Mouse (Mus musculus) stomach, embryonic 16.5 days (tissue): ENCODE results near the gene Defb22. TPM values are rescaled to one million over a fixed set of nuclear protein-coding genes. Genes with fewer than 3 reads are reported as not detected.

Source experiments
- ATAC-seq: fragments of 200-750 bp; cut with Nextera tagmentation; 2 replicates; pipeline ENCODE4 v1.8.0; 2017; ENCODE audit warnings: moderate number of reproducible peaks, moderate TSS enrichment; ENCODE audit not compliant: insufficient read depth, low FRiP score
- H3K27ac ChIP-seq: fragments of 300-500 bp; sonication (generic); 2 replicates; pipeline ENCODE4 v1.5.1; 2014; ENCODE audit warnings: low read length
- H3K27me3 ChIP-seq: fragments of 300-500 bp; sonication (generic); 2 replicates; pipeline ENCODE4 v1.6.1; 2014; ENCODE audit warnings: low read length, control low read depth, mixed read lengths; ENCODE audit not compliant: control insufficient read depth, insufficient read depth
- H3K36me3 ChIP-seq: fragments of 300-500 bp; sonication (generic); 2 replicates; pipeline ENCODE4 v1.6.1; 2014; ENCODE audit warnings: low read length; ENCODE audit not compliant: control insufficient read depth, insufficient read depth
- H3K4me1 ChIP-seq: fragments of 300-500 bp; sonication (generic); 2 replicates; pipeline ENCODE4 v1.6.1; 2014; ENCODE audit warnings: low read length, control low read depth, mixed read lengths; ENCODE audit not compliant: control insufficient read depth, insufficient read depth
- H3K4me2 ChIP-seq: fragments of 300-500 bp; sonication (generic); 2 replicates; pipeline ENCODE4 v1.6.1; 2014; ENCODE audit warnings: low read depth, low read length, mixed read lengths
- H3K4me3 ChIP-seq: fragments of 300-500 bp; sonication (generic); replicated peaks from 2 replicates; pipeline ENCODE4 v1.5.1; 2014; ENCODE audit warnings: mild to moderate bottlenecking, low read length
- H3K9ac ChIP-seq: fragments of 300-500 bp; sonication (generic); 2 replicates; pipeline ENCODE4 v1.6.1; 2014; ENCODE audit warnings: low read length
- H3K9me3 ChIP-seq: fragments of 300-500 bp; sonication (generic); replicated peaks from 2 replicates; pipeline ENCODE4 v1.6.1; 2016; ENCODE audit warnings: low read length, control low read depth; ENCODE audit not compliant: control insufficient read depth
- WGBS: fragments of 180-500 bp; shearing (Covaris S2); extraction: QIAGEN DNeasy Blood & Tissue Kit; methylation state at CpG from one replicate; pipeline ENCODE4 v1.1.7; 2014; 5-methylcytosine and 5-hydroxymethylcytosine counted together
- polyA plus RNA-seq: library from polyadenylated mRNA; unstranded; fragments of >200 nt; fragmentation: Nextera tagmentation; extraction: Ambion mirVana; gene quantifications from 2 replicates; pipeline ENCODE4 v1.2.1, GENCODE M21; 2015

Gene Defb22
- polyA plus RNA-seq, 1 experiment from 2014 or later: not detected

DNA sequence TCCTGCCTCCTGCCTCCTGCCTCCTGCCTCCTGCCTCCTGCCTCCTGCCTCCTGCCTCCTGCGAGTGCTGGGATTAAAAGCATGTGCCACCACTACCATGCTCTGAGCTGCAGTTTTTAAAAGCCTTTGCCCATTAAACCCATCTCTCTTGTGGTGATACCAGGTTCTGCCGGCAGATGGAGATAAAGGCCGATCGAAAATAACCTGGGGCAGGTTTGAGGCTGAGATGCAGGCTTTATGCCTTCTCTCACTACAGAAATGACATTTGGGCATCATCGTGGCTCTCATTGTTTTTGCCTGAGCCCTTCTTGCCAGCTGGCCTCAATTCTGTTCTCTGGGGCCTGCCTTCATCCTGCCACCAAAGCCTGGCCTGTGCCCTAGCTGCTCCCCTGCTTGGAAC, 39.7 kb downstream of the Defb22 start:
- Histone ChIP-seq H3K27me3 (no peaks in the 10 kb centered on the region), H3K4me3 (no peak overlapping the region), H3K9me3 (no peaks in the 10 kb centered on the region), H3K4me2 (no peak overlapping the region), H3K27ac (no peak overlapping the region), H3K4me1 (no peaks in the 10 kb centered on the region), H3K36me3 (no peaks in the 10 kb centered on the region), H3K9ac (no peak overlapping the region)
- 3% methylated on average over 5 of the region's 5 CpGs for WGBS
- no peak for ATAC-seq

DNA sequence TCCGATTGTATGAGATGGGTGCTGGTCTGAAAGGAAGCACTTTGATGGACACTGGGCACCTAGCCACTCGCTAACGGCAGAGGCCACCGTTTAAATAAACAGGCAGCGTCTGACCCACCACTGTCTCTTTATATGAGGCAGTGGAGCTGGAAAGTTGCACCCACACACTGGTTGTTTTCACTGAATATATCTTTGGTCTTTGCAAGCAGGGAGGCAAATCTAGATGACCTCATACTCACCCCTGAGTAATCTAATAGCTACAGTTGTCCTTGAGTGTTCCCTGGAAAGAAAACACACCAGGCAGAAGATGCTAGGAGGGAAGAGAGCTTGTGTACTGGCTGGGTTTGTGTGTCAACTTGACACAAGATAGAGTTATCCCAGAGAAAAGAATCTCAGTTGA, 42.5 kb downstream of the Defb22 start:
- Histone ChIP-seq H3K27ac (no peak overlapping the region), H3K4me2 (no peak overlapping the region), H3K4me1 (no peaks in the 10 kb centered on the region), H3K27me3 (no peaks in the 10 kb centered on the region), H3K36me3 (no peaks in the 10 kb centered on the region), H3K9ac (no peak overlapping the region), H3K9me3 (no peaks in the 10 kb centered on the region), H3K4me3 (no peak overlapping the region)
- ATAC-seq: no peak
- 18% methylated on average over 5 of the region's 5 CpGs for WGBS

DNA sequence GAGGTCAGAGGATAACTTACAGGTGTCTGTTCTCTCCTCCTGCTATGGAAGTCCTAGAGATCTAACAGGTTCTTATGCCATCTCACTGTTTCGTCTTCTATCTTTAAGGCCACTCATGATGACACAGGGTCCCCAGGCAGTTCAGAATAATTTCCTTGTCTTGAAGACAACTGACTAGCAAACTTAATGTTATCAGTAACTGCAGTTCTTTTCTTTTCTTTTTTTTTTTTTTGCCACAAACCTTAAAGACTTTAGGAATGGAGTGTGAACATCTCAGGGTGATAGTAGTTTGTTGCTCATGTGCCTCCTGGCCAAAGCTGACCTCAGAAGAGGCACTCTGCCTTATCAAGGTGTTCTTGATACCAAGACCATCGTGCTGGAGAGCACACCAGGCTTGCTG, 43.3 kb downstream of the Defb22 start:
- H3K9me3 ChIP-seq: no peaks in the 10 kb centered on the region
- H3K9ac ChIP-seq: no peak overlapping the region
- no peak for ATAC-seq
- H3K4me2 ChIP-seq: no peak overlapping the region
- no peak overlapping the region for H3K4me3 ChIP-seq
- no peaks in the 10 kb centered on the region for H3K27me3 ChIP-seq
- H3K27ac ChIP-seq: no peak overlapping the region
- no peaks in the 10 kb centered on the region for H3K4me1 ChIP-seq
- no peaks in the 10 kb centered on the region for H3K36me3 ChIP-seq
- 56% methylated on average over 2 of the region's 2 CpGs for WGBS

DNA sequence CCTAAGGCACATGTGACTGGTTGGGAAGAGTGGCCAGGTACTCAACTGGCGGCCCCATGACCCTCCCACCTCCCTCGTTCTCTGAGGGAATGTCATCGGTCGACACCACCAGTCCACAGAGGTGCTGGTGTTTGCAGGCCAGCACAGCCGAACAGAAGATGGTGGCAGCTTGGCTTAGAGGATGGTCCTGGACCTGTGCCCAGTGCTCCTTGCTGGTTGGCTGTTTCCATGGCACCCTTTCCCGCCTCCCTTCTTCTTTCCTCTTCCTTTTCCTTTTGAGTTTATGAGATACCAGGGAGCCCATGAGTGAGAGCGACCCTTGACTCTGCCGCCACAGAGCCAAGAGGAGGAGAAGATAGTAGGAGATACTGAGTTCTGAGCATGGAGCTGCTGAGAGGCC, 46.7 kb downstream of the Defb22 start:
- 82% methylated on average over 8 of the region's 8 CpGs for WGBS
- Histone ChIP-seq H3K9ac (no peak overlapping the region), H3K4me3 (no peak overlapping the region), H3K4me2 (no peak overlapping the region), H3K4me1 (no peaks in the 10 kb centered on the region), H3K27ac (no peak overlapping the region), H3K36me3 (no peaks in the 10 kb centered on the region), H3K27me3 (no peaks in the 10 kb centered on the region), H3K9me3 (no peaks in the 10 kb centered on the region)
- no peak for ATAC-seq

DNA sequence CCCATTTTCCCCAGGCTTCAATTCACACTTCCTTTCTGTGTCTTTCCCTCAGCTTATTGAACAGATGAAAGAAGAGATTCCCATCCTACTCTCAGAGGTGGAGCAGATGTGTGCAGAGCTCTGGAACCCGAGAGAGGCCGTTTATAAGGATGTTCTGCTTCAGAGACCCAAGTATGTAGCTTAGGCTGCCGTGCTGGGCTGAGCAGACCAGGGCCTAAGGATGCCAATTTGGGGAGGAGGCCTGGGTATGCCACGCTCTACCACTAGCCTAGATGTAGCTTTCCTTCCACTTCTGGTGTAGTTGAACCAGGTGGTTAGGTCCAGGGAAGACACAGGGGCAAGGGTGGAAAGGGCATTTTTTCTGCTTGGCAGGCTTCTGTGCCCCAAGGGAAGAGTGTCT, 47.6 kb downstream of the Defb22 start:
- Histone ChIP-seq H3K4me1 (no peaks in the 10 kb centered on the region), H3K36me3 (no peaks in the 10 kb centered on the region), H3K4me3 (no peak overlapping the region), H3K4me2 (no peak overlapping the region), H3K27me3 (no peaks in the 10 kb centered on the region), H3K27ac (no peak overlapping the region), H3K9me3 (no peaks in the 10 kb centered on the region), H3K9ac (no peak overlapping the region)
- no peak for ATAC-seq
- WGBS: 81% methylated on average over 4 of the region's 4 CpGs

DNA sequence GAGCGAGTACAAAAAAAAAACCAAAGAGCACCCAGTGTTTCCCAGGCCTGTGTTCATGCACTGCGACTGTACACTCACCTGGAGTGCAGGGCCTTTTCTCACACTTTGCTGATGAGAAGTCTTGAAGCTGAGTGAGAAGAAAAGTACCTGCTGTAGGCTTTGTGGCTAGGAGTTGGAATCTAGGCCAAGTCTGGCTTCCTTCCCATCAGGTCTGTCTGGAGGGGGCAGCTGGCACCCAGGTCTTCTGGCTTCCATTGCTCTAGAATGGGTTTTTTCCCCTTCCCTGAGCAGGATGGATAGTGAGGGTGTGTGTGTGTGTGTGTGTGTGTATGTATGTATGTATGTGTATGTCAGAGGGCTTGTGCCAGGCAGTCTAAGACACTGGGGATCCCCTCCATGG, 50.1 kb downstream of the Defb22 start:
- H3K4me1 ChIP-seq: no peaks in the 10 kb centered on the region
- H3K9ac ChIP-seq: no peak overlapping the region
- WGBS: 79% methylated on average over 2 of the region's 2 CpGs
- H3K27ac ChIP-seq: no peak overlapping the region
- H3K4me2 ChIP-seq: no peak overlapping the region
- no peaks in the 10 kb centered on the region for H3K27me3 ChIP-seq
- H3K4me3 ChIP-seq: no peak overlapping the region
- H3K9me3 ChIP-seq: no peaks in the 10 kb centered on the region
- H3K36me3 ChIP-seq: no peaks in the 10 kb centered on the region
- no peak for ATAC-seq

DNA sequence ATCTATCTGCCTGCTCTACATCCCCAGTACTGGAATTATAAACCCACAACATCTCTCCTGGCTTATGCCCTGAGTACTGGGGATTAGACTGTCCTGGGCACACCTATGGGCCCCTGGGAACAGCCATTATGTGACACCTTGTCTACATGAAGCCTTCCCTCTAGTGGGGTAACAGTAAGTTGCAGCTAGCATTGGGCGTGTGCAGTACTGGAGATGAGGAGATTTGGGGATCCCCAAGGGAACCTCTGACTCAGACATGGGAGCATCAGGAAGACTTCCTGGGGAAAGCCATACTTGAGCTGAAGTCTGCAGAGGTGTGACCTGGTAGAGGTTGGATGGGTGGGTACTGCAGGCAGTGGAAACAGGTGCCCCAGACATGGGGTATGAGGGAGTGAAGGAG, 51.0 kb downstream of the Defb22 start:
- H3K27ac ChIP-seq: no peak overlapping the region
- H3K4me3 ChIP-seq: no peak overlapping the region
- no peak overlapping the region for H3K4me2 ChIP-seq
- no peak for ATAC-seq
- no peaks in the 10 kb centered on the region for H3K27me3 ChIP-seq
- WGBS: 54% methylated on average over 1 of the region's 1 CpGs
- H3K4me1 ChIP-seq: no peaks in the 10 kb centered on the region
- H3K9me3 ChIP-seq: no peaks in the 10 kb centered on the region
- no peak overlapping the region for H3K9ac ChIP-seq
- H3K36me3 ChIP-seq: no peaks in the 10 kb centered on the region

DNA sequence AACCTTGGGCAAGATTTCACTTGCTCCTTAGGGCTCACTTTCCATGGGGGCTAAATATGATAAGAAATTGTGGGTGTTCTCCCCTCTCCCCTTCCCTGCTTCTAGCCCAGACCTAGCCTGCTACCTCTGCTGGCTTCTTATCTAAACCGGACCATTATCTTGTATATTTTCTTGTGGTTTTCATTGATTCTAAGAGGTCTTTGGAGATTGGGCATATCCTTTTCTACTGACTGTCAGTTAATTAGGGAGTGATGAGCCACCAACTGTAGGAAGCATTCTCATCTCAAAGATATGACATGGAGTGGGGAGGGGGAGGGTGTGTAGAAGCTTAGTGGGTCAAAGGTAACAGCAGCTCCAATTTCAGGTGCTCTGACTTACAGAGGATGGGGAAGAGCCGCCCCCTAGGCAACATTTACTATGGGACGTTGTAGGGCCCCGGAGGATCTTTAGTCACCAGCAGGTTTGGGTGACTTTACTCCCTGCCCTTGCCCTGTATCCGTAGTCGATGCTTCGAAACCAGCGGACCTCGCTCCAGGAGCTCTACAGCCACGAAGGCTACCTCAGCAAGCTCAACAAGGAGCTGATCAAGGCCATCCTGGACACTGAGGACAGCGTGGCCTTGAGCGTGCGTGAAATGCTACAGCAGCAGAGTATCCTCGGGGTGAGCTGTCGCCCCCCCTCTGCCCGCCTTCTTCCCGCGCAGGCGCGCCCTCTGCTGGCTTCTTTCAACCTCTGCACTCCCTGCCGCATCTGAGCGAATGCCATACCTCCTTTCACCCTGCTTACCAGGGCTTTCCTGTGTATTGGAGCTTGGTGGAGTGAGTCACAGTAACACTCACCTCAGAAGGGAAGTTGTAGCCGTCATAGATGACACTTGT, 52.7 kb downstream of the Defb22 start:
- peak overlapping the region; percentile 69 for H3K9ac ChIP-seq
- peak overlapping the region; percentile 62 for H3K4me2 ChIP-seq
- peak overlapping the region; percentile 40 for H3K4me3 ChIP-seq
- WGBS: 2% methylated on average over 23 of the region's 23 CpGs
- H3K27ac ChIP-seq: no peak overlapping the region
- ATAC-seq: peak; percentile 78; the same call in 1 of the 2 replicates
- H3K9me3 ChIP-seq: no peaks in the 10 kb centered on the region
- H3K4me1 ChIP-seq: no peaks in the 10 kb centered on the region
- H3K27me3 ChIP-seq: no peaks in the 10 kb centered on the region
- no peaks in the 10 kb centered on the region for H3K36me3 ChIP-seq

DNA sequence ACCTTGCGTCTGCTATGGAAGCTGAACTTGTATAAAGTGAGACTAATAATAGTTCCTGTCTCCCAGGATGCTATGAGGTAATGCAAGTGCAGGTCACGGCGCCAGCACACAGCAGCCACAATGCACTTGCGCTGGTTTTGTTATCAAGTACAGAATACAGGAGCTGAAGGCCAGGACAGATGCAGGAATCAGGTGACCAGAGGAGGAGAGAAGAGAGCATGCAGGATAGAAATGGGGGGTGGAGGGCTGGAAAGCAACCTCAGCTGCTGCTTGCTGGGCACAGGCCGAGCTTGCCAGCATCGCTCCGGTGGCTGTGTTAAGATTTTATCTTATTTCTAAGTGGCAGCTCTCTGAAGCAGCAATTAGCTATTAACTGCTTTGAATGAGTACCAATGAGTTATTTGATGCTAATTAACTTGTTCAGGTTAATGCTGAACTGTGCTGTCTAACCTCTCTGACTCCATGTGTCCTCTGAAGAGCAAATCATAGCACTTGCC, 53.5 kb downstream of the Defb22 start:
- Histone ChIP-seq H3K9me3 (no peaks in the 10 kb centered on the region), H3K27me3 (no peaks in the 10 kb centered on the region), H3K27ac (no peak overlapping the region), H3K9ac (no peak overlapping the region), H3K4me1 (no peaks in the 10 kb centered on the region), H3K4me3 (no peak overlapping the region), H3K36me3 (no peaks in the 10 kb centered on the region), H3K4me2 (no peak overlapping the region)
- WGBS: 76% methylated on average over 7 of the region's 7 CpGs
- no peak for ATAC-seq
